Mouse (Mus musculus) gastrocnemius, postnatal 10 days (tissue): ENCODE results near the gene Fbxl8. TPM values are rescaled to one million over a fixed set of nuclear protein-coding genes. Genes with fewer than 3 reads are reported as not detected.
A peak's percentile ranks its signal among the peaks of the same experiment; 100 is the strongest.

Source experiments
- DNase-seq: peaks from one replicate; pipeline ENCODE4 v3.0.0; 2021; ENCODE audit warnings: mixed read lengths
- total RNA-seq, 2 experiments: library from RNA; stranded (reverse); gene quantifications; 2 replicates each; pipeline ENCODE4 v1.2.3; 2021

The Fbxl8 gene
- total RNA-seq, 2 experiments from 2014 or later, result 0.85 to 1.6 TPM

GRCm38 (mm10) chr8:105257318-105258114 is 6.9 kb upstream of the Fbxl8 start:
- no peak for DNase-seq

GRCm38 (mm10) chr8:105258911-105259720 is 5.3 kb upstream of the Fbxl8 start:
- no peak for DNase-seq

- DNase-seq, result peak; percentile 89
Measured at GRCm38 (mm10) chr8:105259721-105260320, 4.6 kb upstream of the Fbxl8 start.

GRCm38 (mm10) chr8:105260371-105261099 is 3.9 kb upstream of the Fbxl8 start:
- DNase-seq, result no peak

- DNase-seq, result no peak
Measured at GRCm38 (mm10) chr8:105261326-105261980, 3.0 kb upstream of the Fbxl8 start.

DNA sequence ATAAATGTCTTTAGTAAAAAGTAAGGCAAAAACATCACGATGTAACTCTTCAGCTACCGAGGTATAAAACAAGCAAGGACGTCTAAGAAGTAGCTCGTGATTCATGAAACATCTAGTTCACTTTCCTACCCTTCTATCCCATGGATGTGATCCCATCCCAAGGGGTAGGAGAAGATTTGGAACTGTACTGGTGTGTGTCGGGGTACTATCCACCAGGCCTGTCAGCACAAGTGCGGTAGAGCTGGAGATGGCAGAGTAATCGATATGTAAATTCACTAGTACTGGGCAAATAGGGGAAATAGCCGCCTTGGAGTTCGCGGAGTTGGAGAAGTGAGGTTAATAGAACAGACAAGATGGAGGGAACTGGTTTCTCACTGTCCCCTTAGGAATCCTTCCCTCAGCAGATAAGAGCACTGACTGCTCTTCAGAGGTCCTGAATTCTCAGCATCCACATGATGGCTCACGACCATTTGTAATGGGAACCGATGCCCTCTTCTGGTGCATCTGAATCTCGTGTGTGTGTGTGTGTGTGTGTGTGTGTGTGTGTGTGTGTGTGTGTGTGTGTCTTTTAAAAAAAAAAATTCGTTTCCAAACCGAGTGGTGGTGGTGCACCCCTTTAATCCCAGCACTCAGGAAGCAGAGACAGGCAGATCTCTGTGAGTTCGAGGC is 1.1 kb upstream of the Fbxl8 start:
- no peak for DNase-seq

GRCm38 (mm10) chr8:105265128-105265527 is 680 bp downstream of the Fbxl8 start:
- no peak for DNase-seq

DNA sequence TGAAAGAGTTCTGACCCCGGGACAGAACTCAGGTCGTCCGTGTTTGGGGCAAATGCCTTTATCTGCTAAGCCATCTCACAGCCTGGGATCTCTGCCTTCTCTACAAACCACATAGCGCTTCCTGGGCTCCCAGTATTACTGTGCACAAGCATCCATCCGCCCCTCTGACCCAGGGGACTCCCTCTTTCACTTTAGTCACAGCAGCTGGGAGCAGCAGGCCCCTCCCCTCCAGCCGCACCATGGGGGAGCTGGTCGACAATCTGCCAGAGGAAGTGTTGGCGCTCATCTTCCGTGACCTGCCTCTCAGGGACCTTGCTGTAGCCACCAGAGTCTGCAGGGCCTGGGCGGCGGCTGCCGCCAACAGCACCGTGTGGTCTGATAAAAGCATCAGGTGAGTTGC is 2.3 kb downstream of the Fbxl8 start:
- no peak for DNase-seq

GRCm38 (mm10) chr8:105268342-105269074 is 4.1 kb downstream of the Fbxl8 start:
- no peak for DNase-seq

GRCm38 (mm10) chr8:105269075-105269458 is 4.6 kb downstream of the Fbxl8 start:
- DNase-seq, result no peak

DNA sequence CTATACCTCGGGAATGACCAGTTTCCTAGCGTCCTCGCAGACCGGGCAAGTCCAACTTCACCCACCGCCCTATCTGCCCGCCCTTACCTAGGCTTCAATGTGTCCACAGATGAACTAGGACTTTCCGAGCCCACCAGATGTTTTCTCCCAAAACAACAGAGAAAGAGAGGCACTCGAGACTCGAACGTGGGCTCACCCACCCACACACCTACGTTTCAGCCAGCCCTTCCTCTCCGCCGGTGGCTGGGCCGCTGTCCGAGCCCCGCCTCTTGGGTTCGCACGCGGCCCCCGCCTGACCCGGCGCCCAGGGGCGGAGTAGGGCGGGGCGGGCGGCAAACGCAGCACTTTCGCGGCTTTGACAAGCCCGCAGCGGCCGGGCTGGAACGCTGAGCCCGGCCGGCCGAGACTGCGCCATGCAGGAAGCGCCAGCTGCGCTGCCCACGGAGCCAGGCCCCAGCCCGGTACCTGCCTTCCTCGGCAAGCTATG is 5.1 kb downstream of the Fbxl8 start, which contains the start of gene Hsf4:
Hsf4 (plus strand) TSS at position 341 of the 487 bp plus-strand sequence.
- DNase-seq, result peak; percentile 61

- no peak for DNase-seq
Measured at GRCm38 (mm10) chr8:105270101-105270915, 5.9 kb downstream of the Fbxl8 start.

DNA sequence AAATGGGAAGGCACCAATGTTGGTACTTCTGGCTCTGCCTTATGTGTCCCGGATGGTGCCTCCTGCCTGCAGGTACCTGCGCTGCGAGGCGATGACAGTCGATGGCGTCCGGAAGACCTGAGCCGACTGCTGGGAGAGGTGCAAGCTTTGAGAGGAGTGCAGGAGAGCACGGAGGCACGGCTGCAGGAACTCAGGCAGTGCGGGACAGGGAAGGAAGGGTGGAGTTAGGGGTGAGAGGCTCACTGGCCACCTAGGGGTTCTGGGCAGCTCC is 6.4 kb downstream of the Fbxl8 start:
- DNase-seq, result no peak

GRCm38 (mm10) chr8:105275387-105275786 is 10.9 kb downstream of the Fbxl8 start:
- DNase-seq, result no peak

GRCm38 (mm10) chr8:105275840-105276239 is 11.4 kb downstream of the Fbxl8 start, which contains the start of gene Nol3:
Gene Nol3 (plus strand): TSS chr8:105276140.
- DNase-seq, result no peak

- peak; percentile 70 for DNase-seq
Measured at GRCm38 (mm10) chr8:105276292-105277120, 12.1 kb downstream of the Fbxl8 start.

- peak; percentile 91 for DNase-seq
Measured at GRCm38 (mm10) chr8:105278911-105279334, 14.5 kb downstream of the Fbxl8 start.

- no peak for DNase-seq
Measured at GRCm38 (mm10) chr8:105280567-105280966, 16.1 kb downstream of the Fbxl8 start.
